Mouse (Mus musculus): ENCODE results near the gene Pknox1. TPM values are rescaled to one million over a fixed set of nuclear protein-coding genes. Genes with fewer than 3 reads are reported as not detected.
A peak's percentile ranks its signal among the peaks of the same experiment; 100 is the strongest.
"Not testable (repeated sequence)": the region's sequence is repeated elsewhere in the genome, so short reads cannot be mapped to it uniquely, and the experiment has no call there.

The Pknox1 gene
- polyA plus RNA-seq, 1 experiment from 2014 or later = 9.5 TPM

- Histone ChIP-seq H3K27ac (replicated peaks) (no peak overlapping the region), H3K9me3 (ENCODE audit: control insufficient read depth, low read length) (no peaks in the 10 kb centered on the region), H3K36me3 (ENCODE audit: control insufficient read depth, insufficient read depth, low read length) (no peaks in the 10 kb centered on the region), H3K4me1 (replicated peaks; ENCODE audit: control insufficient read depth, insufficient read depth) (no peaks in the 10 kb centered on the region), H3K4me2 (replicated peaks; ENCODE audit: low read depth) (no peak overlapping the region), H3K9ac (ENCODE audit: low read length) (no peak overlapping the region), H3K27me3 (ENCODE audit: control insufficient read depth, insufficient read depth, low read length) (no peaks in the 10 kb centered on the region), H3K4me3 (ENCODE audit: low read depth, low read length) (no peak overlapping the region)
- ATAC-seq (ENCODE audit: low FRiP score, low TSS enrichment) (no peak), DNase-seq (ENCODE audit: low spot score) (no peak)
- 66% methylated on average over 9 of the region's 9 CpGs for WGBS
- TF ChIP-seq EP300 (optimal IDR thresholded peaks at IDR 0.05) (no peak), CTCF (IDR thresholded peaks at IDR 0.05; ENCODE audit: low read depth) (no peak)
These were observed 17.9 kb upstream of the Pknox1 start for GRCm38 (mm10) chr17:31546444-31547196.

DNA sequence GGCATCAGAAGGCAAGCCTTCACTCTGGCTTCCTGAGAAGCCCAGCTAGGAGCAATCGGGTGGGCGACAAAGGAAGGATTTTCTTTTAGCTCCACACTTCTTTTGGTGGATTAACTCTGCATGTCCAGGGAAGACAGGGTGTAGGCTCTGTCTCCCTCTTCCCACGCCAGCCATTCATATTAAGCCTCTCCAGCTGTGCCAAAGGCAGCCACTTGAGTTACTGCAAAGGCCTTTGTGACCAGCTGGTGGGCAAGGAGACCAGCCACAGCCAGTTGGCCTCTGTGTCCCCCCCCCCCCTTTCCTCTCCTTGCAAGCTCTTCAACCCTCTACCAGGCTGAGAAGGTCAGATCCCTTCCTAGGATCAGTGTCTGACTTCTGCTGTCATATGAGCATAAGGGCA lies 16.6 kb upstream of the Pknox1 start:
- no peak for TF ChIP-seq CTCF (IDR thresholded peaks at IDR 0.05; ENCODE audit: low read depth)
- TF ChIP-seq EP300 (optimal IDR thresholded peaks at IDR 0.05) = no peak
- Histone ChIP-seq H3K9me3 (ENCODE audit: control insufficient read depth, low read length) (no peaks in the 10 kb centered on the region), H3K27me3 (ENCODE audit: control insufficient read depth, insufficient read depth, low read length) (no peaks in the 10 kb centered on the region), H3K36me3 (ENCODE audit: control insufficient read depth, insufficient read depth, low read length) (no peaks in the 10 kb centered on the region), H3K9ac (ENCODE audit: low read length) (no peak overlapping the region), H3K4me3 (ENCODE audit: low read depth, low read length) (no peak overlapping the region), H3K4me2 (replicated peaks; ENCODE audit: low read depth) (no peak overlapping the region), H3K27ac (replicated peaks) (no peak overlapping the region), H3K4me1 (replicated peaks; ENCODE audit: control insufficient read depth, insufficient read depth) (no peaks in the 10 kb centered on the region)
- 66% methylated on average over 3 of the region's 3 CpGs for WGBS
- DNase-seq (ENCODE audit: low spot score) = no peak
- no peak for ATAC-seq (ENCODE audit: low FRiP score, low TSS enrichment)

DNA sequence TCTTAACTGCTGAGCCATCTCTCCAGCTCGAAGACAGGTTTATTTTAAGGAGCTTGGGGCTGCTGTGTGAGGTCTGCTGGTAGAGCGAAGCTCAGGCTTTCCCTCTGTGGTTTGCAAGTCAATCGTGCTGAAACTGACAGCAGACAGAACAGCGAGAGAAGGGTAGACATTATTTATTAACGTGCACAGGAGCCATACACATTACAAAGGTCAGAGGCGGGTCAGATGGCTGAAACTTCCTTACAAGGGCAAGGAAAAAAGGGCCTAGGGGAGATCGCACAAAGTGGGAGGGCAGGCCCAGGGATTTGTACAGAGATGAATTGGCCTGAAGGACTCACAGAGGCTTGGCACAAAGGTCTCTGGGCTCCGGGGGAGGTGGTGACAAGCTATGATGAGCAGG lies 15.1 kb upstream of the Pknox1 start:
- Histone ChIP-seq H3K9ac (ENCODE audit: low read length) (no peak overlapping the region), H3K36me3 (ENCODE audit: control insufficient read depth, insufficient read depth, low read length) (no peaks in the 10 kb centered on the region), H3K4me3 (ENCODE audit: low read depth, low read length) (no peak overlapping the region), H3K9me3 (ENCODE audit: control insufficient read depth, low read length) (no peaks in the 10 kb centered on the region), H3K4me1 (replicated peaks; ENCODE audit: control insufficient read depth, insufficient read depth) (no peaks in the 10 kb centered on the region), H3K27me3 (ENCODE audit: control insufficient read depth, insufficient read depth, low read length) (no peaks in the 10 kb centered on the region), H3K4me2 (replicated peaks; ENCODE audit: low read depth) (no peak overlapping the region), H3K27ac (replicated peaks) (no peak overlapping the region)
- ATAC-seq (ENCODE audit: low FRiP score, low TSS enrichment) = no peak
- no peak for DNase-seq (ENCODE audit: low spot score)
- TF ChIP-seq CTCF (IDR thresholded peaks at IDR 0.05; ENCODE audit: low read depth) (no peak), EP300 (optimal IDR thresholded peaks at IDR 0.05) (no peak)
- WGBS = 36% methylated on average over 8 of the region's 8 CpGs

GRCm38 (mm10) chr17:31552601-31553000 lies 11.9 kb upstream of the Pknox1 start:
- H3K4me1 ChIP-seq (replicated peaks; ENCODE audit: control insufficient read depth, insufficient read depth); H3K4me2 ChIP-seq (replicated peaks; ENCODE audit: low read depth); ATAC-seq (ENCODE audit: low FRiP score, low TSS enrichment); H3K9me3 ChIP-seq (ENCODE audit: control insufficient read depth, low read length); H3K27me3 ChIP-seq (ENCODE audit: control insufficient read depth, insufficient read depth, low read length); H3K27ac ChIP-seq (replicated peaks); H3K36me3 ChIP-seq (ENCODE audit: control insufficient read depth, insufficient read depth, low read length); DNase-seq (ENCODE audit: low spot score); H3K4me3 ChIP-seq (ENCODE audit: low read depth, low read length); H3K9ac ChIP-seq (ENCODE audit: low read length): not testable (repeated sequence)
- 95% methylated on average over 23 of the region's 23 CpGs for WGBS

DNA sequence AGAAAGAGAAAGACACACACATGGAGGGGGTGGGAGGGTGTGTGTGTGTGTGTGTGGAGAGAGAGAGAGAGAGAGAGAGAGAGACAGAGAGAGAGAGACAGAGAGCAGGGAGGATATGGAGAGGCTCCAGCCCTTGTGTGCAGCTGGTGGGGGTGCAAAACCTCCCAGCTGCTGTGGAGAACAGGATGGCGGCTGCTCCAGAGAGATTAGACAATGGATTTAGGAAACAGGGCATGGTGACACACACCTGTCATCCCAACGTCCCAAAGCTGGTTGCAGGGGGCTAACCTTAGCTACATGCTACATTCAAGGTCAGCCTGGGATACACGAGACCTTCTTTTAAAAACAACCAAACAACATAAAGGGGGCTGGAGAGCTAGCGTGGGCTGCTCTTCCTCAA lies 8.3 kb upstream of the Pknox1 start:
- H3K27me3 ChIP-seq (ENCODE audit: control insufficient read depth, insufficient read depth, low read length) = no peaks in the 10 kb centered on the region
- TF ChIP-seq CTCF (IDR thresholded peaks at IDR 0.05; ENCODE audit: low read depth) (no peak), EP300 (optimal IDR thresholded peaks at IDR 0.05) (no peak)
- no peak overlapping the region for H3K9ac ChIP-seq (ENCODE audit: low read length)
- ATAC-seq (ENCODE audit: low FRiP score, low TSS enrichment) = no peak
- DNase-seq (ENCODE audit: low spot score) = no peak
- H3K4me2 ChIP-seq (replicated peaks; ENCODE audit: low read depth) = no peak overlapping the region
- no peak overlapping the region for H3K27ac ChIP-seq (replicated peaks)
- WGBS = 59% methylated on average over 4 of the region's 4 CpGs
- no peaks in the 10 kb centered on the region for H3K9me3 ChIP-seq (ENCODE audit: control insufficient read depth, low read length)
- peaks cover 2% of the 10 kb centered on the region; the same call in 1 of the 2 replicates for H3K4me1 ChIP-seq (replicated peaks; ENCODE audit: control insufficient read depth, insufficient read depth)
- H3K36me3 ChIP-seq (ENCODE audit: control insufficient read depth, insufficient read depth, low read length) = no peaks in the 10 kb centered on the region
- H3K4me3 ChIP-seq (ENCODE audit: low read depth, low read length) = no peak overlapping the region

- Histone ChIP-seq H3K36me3 (ENCODE audit: control insufficient read depth, insufficient read depth, low read length) (no peaks in the 10 kb centered on the region), H3K9ac (ENCODE audit: low read length) (peak overlapping the region; percentile 13; the same call in 1 of the 2 replicates), H3K9me3 (ENCODE audit: control insufficient read depth, low read length) (no peaks in the 10 kb centered on the region), H3K27ac (replicated peaks) (peak overlapping the region; percentile 18; the same call in 1 of the 2 replicates), H3K27me3 (ENCODE audit: control insufficient read depth, insufficient read depth, low read length) (no peaks in the 10 kb centered on the region), H3K4me2 (replicated peaks; ENCODE audit: low read depth) (peak overlapping the region; percentile 36; the same call in 1 of the 2 replicates), H3K4me3 (ENCODE audit: low read depth, low read length) (no peak overlapping the region), H3K4me1 (replicated peaks; ENCODE audit: control insufficient read depth, insufficient read depth) (peaks cover 2% of the 10 kb centered on the region; the same call in 1 of the 2 replicates)
- ATAC-seq (ENCODE audit: low FRiP score, low TSS enrichment) (peak; percentile 75), DNase-seq (ENCODE audit: low spot score) (peak; percentile 35)
- TF ChIP-seq EP300 (optimal IDR thresholded peaks at IDR 0.05) = no peak
- no peak for TF ChIP-seq CTCF (IDR thresholded peaks at IDR 0.05; ENCODE audit: low read depth)
- WGBS = 45% methylated on average over 11 of the region's 11 CpGs
These were observed 7.2 kb upstream of the Pknox1 start for GRCm38 (mm10) chr17:31557124-31557880.

Data from stomach, postnatal 0 days (tissue).